Mouse (Mus musculus): ENCODE data around the gene Atxn7l1. TPM values are rescaled to one million over a fixed set of nuclear protein-coding genes. Genes with fewer than 3 reads are reported as not detected.

Atxn7l1 gene
- total RNA-seq, 1 experiment from 2014 or later = 111 TPM

DNA sequence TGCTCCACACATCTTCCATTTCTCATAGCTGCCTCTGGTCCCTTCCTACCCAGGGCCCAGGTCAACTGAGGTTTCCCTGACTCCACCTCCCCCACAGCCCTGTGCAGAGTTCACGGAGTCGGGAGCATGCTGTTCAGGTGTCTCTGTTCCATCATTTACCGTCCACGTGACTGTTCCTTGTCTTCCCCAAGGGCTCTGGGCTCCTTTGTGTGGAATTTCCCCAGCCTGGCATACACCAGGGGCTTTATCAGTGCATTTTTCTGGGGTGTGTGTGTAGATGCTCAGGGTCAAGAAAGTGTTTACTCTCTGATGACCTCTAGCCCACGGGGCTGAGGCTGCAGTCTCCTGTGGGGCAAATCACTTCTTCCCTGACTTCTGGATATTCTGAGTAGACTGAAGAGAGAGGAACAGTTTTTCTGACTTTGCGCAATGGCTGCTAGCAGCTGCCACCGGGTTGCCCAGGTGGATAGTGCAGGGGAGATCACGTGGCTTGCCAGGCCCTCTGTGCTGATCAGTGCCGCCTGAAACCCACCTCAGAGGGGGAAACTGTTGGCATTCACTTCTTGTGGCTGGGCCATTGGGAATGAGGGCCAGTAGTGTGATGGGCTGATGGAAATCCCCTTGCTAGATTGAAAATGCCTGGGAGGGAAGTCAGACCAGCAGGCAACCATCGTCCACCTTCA, 27.3 kb downstream of the Atxn7l1 start:
- ATAC-seq (ENCODE audit: extremely low read depth, insufficient number of reproducible peaks, low FRiP score, poor library complexity, severe bottlenecking) = no peak

DNA sequence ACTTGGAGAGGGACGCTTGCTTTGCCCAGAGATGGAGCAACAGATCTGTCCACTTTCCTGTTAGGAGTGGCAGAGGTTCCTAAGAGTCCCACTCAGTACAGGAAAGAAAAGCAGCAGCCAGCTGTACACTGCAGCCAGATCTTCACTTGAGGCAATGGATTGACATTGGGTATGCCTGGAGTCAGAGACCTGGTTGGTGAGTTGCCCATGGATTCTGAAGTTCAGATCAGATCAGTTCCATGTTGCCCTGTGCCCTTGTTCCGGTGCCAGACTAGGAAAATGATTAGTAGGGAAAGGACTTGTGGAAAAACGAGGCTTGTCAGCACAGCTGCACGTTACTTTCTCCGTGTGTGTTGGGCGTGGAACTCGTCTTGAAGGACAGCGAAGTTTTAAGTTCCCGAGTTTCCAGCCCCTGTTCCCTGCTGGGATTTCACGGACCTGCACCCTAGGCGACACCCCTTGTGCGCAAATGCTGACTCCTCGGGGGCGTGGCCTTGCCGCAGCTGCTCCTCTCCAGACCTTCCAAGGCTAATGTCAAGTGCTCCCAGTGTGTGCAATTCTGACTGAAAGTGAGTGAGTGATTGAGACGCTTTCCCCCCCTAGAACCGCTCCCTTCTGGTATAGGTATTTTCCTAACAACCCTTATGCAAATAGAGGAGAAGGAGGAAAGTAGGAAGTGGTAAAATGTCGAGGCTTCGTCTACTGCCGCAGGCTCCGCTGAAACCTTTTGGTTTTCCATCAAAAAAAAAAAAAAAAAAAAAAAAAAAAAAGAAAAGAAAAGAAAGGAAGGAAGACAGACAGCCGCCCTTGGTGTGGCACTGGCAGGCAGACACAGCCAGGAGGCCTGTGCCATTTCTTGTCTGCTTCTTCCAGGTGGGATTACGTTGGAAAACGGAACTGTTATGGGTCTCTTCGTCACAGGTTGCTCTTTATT, 28.4 kb downstream of the Atxn7l1 start:
- ATAC-seq (ENCODE audit: extremely low read depth, insufficient number of reproducible peaks, low FRiP score, poor library complexity, severe bottlenecking) = peak; percentile 27; the same call in 1 of the 2 replicates

DNA sequence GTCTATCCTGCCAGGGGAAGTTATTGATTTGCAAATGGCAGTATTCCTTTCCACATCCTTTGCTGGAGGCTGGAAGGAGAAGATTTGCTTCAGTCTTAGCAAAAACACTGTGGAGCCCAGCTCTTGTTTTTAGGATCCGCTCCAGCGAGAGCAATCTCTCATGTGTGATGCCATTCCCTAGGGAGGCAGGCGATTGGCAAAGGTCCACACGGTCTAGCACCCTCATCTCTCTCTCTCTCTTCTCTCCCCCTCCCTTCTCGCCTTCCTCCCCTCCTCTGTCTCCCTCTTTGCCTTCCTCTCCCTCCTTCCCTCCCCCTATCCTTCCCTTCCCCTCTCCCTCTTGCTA, 29.0 kb downstream of the Atxn7l1 start:
- no peak for ATAC-seq (ENCODE audit: extremely low read depth, insufficient number of reproducible peaks, low FRiP score, poor library complexity, severe bottlenecking)

DNA sequence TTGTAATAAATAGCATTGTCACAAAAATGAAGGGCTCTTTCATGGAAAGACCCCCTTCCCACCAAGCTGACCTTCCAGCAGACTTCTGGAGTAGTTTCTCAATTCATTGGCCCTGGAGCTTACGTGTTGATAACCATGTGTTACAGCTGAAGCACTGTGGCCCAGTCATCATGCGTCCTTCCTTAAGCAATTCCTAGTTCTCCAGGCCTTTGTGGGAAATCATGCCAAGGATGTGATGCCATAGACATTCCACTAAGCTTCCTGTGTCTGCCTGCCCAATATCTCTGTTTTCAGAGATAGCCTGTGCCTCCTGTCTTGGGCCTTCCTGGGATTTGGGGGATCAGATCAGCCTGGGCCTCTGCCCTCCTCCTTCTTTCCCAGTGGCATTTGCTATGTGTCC, 32.9 kb downstream of the Atxn7l1 start:
- ATAC-seq (ENCODE audit: extremely low read depth, insufficient number of reproducible peaks, low FRiP score, poor library complexity, severe bottlenecking) = no peak

DNA sequence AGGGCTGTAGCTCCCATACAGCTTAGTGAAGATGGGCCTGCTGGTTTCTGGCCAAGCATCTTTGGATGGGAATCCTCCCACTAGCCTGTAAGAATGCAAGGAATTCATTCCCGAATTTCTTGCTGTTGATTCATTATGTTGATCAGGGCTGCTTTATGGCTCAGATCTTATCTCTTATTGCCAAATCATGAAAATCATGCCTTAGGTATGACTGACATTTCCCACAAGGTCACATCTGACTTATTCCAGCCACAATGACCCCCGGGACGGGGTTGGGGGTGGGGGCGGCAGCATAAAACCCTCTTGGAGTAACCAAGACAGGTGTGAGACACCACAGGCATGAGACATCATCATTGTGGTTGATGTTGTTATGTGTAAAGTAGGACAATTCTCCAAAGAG, 34.4 kb downstream of the Atxn7l1 start:
- no peak for ATAC-seq (ENCODE audit: extremely low read depth, insufficient number of reproducible peaks, low FRiP score, poor library complexity, severe bottlenecking)

DNA sequence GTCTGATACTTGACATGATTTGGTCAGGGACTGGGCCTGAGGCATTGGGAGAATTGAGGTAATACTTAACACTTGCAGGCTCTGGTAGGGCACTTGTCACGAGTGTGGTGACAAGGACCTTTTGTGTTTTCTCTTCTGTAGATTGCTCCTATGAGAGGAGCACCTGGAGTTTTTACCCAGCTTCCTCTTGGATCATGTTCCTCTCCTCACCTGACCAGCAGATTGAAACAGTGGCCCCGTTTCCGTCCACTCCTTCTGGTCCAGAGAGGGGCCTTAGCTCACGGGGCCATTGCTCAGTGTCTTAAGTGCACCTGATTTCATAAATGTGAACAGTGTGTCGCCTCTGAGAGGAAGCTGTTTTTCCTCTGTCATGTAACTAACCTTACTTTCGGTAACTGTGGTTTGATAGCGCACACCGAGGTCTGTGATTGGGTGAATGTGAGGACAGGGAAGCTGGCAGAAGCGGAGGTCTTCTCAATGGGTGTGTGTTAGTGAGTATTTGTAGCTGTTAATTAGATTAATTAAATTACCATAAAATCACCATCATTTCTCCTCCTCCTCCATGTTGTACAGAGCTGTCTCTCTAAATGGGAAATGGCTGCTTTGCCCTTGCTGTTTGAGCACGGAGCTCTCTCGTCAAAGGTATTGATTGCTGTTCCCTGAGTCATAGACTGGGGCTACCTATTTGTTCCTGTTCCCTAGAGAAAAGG, 35.1 kb downstream of the Atxn7l1 start:
- peak; percentile 45; the same call in 1 of the 2 replicates for ATAC-seq (ENCODE audit: extremely low read depth, insufficient number of reproducible peaks, low FRiP score, poor library complexity, severe bottlenecking)

- no peak for ATAC-seq (ENCODE audit: extremely low read depth, insufficient number of reproducible peaks, low FRiP score, poor library complexity, severe bottlenecking)
Observed at GRCm38 (mm10) chr12:33183138-33183627, 35.7 kb downstream of the Atxn7l1 start.

GRCm38 (mm10) chr12:33184137-33184536, 36.6 kb downstream of the Atxn7l1 start:
- ATAC-seq (ENCODE audit: extremely low read depth, insufficient number of reproducible peaks, low FRiP score, poor library complexity, severe bottlenecking) = no peak

GRCm38 (mm10) chr12:33185046-33185445, 37.6 kb downstream of the Atxn7l1 start:
- ATAC-seq (ENCODE audit: extremely low read depth, insufficient number of reproducible peaks, low FRiP score, poor library complexity, severe bottlenecking) = no peak

DNA sequence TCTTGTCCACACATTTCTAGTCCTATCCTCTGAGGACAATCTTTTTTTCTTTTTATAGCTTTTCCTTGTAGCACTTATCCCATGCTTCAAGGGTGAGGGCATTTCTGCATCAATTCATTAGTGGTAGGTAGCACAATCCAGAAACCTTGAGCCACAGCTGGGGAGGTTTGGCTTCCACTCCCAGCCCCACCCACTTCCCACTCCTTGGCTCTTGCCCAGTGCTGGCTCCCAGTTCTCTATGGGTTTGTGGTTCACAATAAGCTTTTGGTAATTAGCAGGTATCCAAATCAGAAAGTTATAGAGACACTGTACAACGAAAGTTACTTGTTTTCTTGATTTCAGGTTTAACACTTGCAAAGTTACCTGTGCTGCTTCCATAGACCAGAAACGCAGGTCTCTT, 38.8 kb downstream of the Atxn7l1 start:
- ATAC-seq (ENCODE audit: extremely low read depth, insufficient number of reproducible peaks, low FRiP score, poor library complexity, severe bottlenecking) = no peak

DNA sequence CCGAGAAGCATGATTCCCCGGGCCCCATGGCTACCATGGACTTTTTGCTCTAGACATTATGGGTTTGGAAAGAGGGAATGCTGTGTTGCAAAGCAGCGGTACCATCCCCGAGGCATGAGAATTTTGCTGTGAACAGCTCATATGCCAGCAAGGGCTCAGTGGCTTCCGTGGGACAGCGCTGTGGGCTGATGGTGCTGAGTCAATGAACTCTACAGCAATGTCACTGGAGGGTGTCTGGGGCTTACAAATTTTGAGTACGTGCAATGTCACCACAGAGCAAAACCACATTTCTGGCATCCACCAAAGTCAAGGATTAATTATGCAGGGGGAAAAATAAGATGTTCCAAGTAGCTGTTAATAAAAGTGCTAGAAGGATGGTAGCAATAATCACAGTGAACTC, 42.6 kb downstream of the Atxn7l1 start:
- no peak for ATAC-seq (ENCODE audit: extremely low read depth, insufficient number of reproducible peaks, low FRiP score, poor library complexity, severe bottlenecking)

DNA sequence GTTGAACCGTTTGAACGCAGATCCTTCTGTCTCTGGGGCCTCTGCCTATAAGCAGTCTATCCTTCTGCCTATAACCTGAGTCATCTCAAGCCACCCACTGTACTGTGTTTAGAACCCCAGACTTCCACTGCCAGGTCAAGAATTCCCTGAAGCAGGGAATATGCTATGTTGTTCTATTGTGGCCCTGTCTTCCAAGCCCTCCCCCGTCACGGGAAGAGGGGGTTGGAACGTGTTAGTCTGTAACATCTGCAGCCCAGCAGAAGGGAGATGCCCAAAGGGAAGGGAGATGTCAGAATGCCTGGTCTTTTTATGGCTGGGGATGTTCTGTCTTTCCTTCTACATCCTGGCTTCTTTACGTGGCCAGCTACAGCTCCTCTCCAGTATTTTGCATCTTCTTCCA, 43.1 kb downstream of the Atxn7l1 start:
- no peak for ATAC-seq (ENCODE audit: extremely low read depth, insufficient number of reproducible peaks, low FRiP score, poor library complexity, severe bottlenecking)

DNA sequence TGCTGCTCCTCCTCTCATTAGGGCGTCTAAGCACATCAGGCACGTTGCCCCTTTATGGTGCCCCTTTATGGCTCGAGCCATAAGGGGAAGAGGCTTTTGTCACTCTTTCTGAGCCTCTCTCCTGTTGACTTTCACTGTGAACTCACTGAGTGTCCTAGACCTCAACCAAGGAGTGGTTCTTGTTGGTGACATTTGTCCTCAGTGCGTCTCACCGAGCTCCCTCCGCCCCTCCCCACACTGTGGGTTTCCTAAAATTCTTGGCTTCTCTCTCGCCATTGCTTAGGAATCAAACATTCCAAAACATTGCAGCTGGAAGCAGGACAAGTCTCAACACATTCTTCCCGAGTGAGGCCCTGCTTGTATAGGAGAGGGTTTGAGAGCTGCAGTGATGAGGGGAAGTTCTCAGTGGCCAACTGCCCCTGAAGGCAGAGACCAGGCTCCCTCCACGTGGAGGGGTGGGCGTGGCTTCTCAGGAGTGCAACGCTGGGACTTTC, 46.0 kb downstream of the Atxn7l1 start:
- no peak for ATAC-seq (ENCODE audit: extremely low read depth, insufficient number of reproducible peaks, low FRiP score, poor library complexity, severe bottlenecking)

- ATAC-seq (ENCODE audit: extremely low read depth, insufficient number of reproducible peaks, low FRiP score, poor library complexity, severe bottlenecking) = no peak
Observed at GRCm38 (mm10) chr12:33195175-33195574, 47.7 kb downstream of the Atxn7l1 start.

DNA sequence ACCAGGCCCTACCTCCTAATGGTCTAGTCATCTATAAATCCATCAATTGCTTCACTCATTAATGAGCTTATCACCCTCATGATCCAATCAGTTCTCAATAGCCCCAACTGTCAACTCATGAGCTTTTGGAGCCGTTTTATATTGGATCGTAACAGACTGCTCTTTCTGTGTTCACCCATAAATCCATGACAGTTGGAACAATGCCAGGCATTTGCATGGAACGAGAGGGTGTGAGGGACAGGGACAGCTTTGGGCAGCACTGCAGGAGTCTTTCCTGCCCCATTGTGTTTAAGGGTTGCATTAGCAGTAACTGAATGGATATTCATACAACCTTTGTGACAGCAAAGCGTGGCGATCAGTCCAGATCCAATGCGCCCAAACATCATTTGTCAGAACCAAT, 49.8 kb downstream of the Atxn7l1 start:
- no peak for ATAC-seq (ENCODE audit: extremely low read depth, insufficient number of reproducible peaks, low FRiP score, poor library complexity, severe bottlenecking)

GRCm38 (mm10) chr12:33197746-33198145, 50.3 kb downstream of the Atxn7l1 start:
- no peak for ATAC-seq (ENCODE audit: extremely low read depth, insufficient number of reproducible peaks, low FRiP score, poor library complexity, severe bottlenecking)

DNA sequence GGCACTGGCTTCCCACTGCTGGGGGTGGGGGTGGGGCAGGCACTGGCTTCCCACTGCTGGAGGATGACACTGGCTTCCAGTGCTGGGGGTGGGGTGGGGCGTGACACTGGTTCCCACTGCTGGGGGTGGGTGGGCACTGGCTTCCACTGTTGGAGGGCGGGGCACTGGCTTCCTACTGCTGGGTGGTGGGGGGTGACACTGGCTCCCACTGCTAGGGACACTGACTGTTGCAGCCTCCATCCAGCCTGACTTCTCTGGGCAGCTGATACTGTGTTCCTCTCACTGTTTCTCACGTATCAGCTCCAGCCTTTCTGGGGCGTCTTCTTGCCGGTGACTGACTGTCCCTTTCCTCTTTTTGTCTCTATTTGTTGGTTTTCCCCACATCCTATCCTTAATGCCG, 53.6 kb downstream of the Atxn7l1 start:
- ATAC-seq (ENCODE audit: extremely low read depth, insufficient number of reproducible peaks, low FRiP score, poor library complexity, severe bottlenecking) = no peak

- no peak for ATAC-seq (ENCODE audit: extremely low read depth, insufficient number of reproducible peaks, low FRiP score, poor library complexity, severe bottlenecking)
Observed at GRCm38 (mm10) chr12:33201491-33202210, 54.2 kb downstream of the Atxn7l1 start.

- no peak for ATAC-seq (ENCODE audit: extremely low read depth, insufficient number of reproducible peaks, low FRiP score, poor library complexity, severe bottlenecking)
Observed at GRCm38 (mm10) chr12:33205255-33205654, 57.8 kb downstream of the Atxn7l1 start.
